Mouse (Mus musculus): ENCODE results near the gene Hnrnpl. TPM values are rescaled to one million over a fixed set of nuclear protein-coding genes. Genes with fewer than 3 reads are reported as not detected.
A peak's percentile ranks its signal among the peaks of the same experiment; 100 is the strongest.

The Hnrnpl gene
- polyA plus RNA-seq, 1 experiment from 2014 or later = 301 TPM

DNA sequence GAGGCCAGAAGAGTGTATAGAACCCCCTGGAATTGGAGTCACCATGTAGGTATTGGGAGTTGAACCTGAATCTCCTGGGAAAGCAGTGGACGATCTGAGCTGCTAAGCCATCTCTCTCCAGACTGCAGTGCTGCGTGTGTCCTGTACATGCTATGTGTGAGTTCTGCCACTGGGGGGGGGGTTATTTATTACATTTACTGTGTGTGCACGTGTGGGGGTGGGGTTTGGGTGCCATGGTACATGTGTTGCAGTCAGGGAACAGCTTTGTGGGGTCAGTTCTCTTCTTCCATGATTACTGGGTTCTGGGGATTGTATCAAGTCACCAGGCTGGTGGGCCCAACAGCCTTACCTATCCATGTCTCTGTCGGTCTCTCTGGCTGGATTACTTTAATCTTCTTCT, 1.5 kb upstream of the Hnrnpl start:
- no peak for ATAC-seq (ENCODE audit: insufficient number of reproducible peaks, insufficient read depth, low FRiP score, low TSS enrichment, low read depth)
- Histone ChIP-seq H3K27me3 (no peaks in the 10 kb centered on the region), H3K27ac (no peak overlapping the region), H3K9me3 (no peaks in the 10 kb centered on the region), H3K4me2 (no peak overlapping the region), H3K4me1 (peaks cover 34% of the 10 kb centered on the region), H3K36me3 (no peaks in the 10 kb centered on the region), H3K4me3 (no peak overlapping the region), H3K9ac (no peak overlapping the region)
- 81% methylated on average over 4 of the region's 4 CpGs for WGBS

DNA sequence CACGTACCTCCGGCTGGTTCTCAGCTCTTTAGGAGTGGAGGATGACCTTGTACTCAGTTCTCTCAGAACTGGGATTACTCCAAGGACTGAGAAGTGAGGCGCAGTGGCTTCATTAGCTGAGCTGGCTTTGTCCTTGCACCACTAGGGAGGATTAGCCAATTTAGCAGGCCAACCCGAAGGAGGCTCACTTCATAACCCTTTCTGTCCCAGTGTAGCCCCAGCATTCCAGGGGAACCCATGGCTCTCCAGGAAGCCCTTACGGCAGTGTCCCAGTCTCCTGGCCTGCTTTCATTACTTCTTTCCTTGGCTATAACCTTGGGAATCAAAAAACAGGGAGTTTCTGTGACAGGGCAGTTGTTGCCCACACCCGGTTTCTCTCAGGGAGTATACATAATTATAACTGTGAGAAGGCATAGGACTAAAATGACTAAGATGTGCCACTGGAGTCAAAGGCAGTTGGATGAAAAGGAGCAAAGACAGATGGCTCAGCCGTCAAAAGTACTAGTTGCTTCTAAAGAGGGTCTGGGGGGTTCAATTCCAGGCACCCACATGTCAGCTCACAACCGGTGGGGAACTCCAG, 610 bp upstream of the Hnrnpl start:
- WGBS = 39% methylated on average over 7 of the region's 8 CpGs
- no peak for ATAC-seq (ENCODE audit: insufficient number of reproducible peaks, insufficient read depth, low FRiP score, low TSS enrichment, low read depth)
- Histone ChIP-seq H3K4me3 (peak overlapping the region; percentile 71), H3K9me3 (no peaks in the 10 kb centered on the region), H3K27ac (peak overlapping the region; percentile 100), H3K27me3 (no peaks in the 10 kb centered on the region), H3K36me3 (peaks cover 8% of the 10 kb centered on the region), H3K4me1 (peaks cover 34% of the 10 kb centered on the region), H3K9ac (peak overlapping the region; percentile 95), H3K4me2 (peak overlapping the region; percentile 94)

DNA sequence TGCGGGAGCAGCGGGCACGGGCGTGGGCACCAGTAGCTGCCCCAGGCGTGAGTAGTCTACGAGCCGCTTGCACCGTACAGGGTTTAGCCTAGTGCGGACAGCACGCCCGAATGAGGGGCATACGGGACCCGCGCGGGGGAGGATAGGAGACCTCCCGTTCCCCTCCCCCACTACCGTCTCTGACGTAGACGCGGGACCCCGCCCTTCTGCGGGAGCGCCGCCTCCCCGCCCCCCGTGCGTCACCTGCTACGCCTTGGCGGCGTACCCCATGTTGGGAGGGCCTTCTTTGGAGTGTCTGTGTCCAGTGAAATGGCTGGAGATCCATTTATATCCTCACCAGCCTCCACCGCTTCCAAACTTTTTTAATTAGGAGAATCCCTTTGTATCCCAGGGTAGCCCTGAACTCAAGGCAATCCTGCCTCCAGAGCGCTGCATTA, 634 bp downstream of the Hnrnpl start:
- under 1% methylated on average over 31 of the region's 32 CpGs for WGBS
- peaks cover 34% of the 10 kb centered on the region for H3K4me1 ChIP-seq
- ATAC-seq (ENCODE audit: insufficient number of reproducible peaks, insufficient read depth, low FRiP score, low TSS enrichment, low read depth) = peak; percentile 67
- H3K9me3 ChIP-seq = no peaks in the 10 kb centered on the region
- H3K4me3 ChIP-seq = peak overlapping the region; percentile 71
- peak overlapping the region; percentile 95 for H3K9ac ChIP-seq
- H3K4me2 ChIP-seq = peak overlapping the region; percentile 94
- peak overlapping the region; percentile 100 for H3K27ac ChIP-seq
- peaks cover 21% of the 10 kb centered on the region for H3K36me3 ChIP-seq
- H3K27me3 ChIP-seq = no peaks in the 10 kb centered on the region

DNA sequence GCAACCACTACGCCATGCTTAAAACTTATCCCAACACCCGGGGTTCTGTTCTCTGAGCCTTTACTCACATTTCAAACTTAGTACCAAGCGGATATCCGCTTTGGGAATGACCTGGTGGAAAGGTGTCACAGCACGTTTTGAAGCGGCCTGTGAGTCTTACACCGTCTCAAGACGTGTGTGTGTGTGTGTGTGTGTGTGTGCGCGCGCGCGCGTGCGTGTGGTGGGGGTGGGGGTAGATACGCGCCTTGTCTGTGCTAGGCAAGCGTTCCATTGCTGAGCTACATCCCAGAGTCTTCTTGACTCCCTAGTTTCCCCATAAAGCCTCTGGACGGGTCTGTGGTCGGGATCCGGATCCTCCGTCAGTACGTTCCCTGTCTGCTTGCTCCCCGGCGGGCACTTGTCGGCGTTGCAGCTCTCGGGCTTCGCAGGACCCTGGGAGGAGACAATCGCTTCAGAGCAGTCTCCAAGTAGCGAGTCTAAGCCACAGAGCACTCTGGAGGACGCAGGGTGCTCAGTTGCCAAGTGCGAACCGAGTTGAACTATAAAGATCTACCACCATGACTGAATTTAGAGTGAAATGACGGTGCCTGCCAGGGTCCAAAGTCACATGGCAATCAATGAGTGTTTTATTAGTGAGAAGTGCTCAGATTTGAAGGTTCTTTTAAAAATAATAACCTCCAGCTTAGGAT, 1.2 kb downstream of the Hnrnpl start:
- no peak for ATAC-seq (ENCODE audit: insufficient number of reproducible peaks, insufficient read depth, low FRiP score, low TSS enrichment, low read depth)
- peak overlapping the region; percentile 100 for H3K27ac ChIP-seq
- 0% methylated on average over 35 of the region's 35 CpGs for WGBS
- peaks cover 36% of the 10 kb centered on the region for H3K4me1 ChIP-seq
- no peaks in the 10 kb centered on the region for H3K9me3 ChIP-seq
- peak overlapping the region; percentile 71 for H3K4me3 ChIP-seq
- H3K4me2 ChIP-seq = peak overlapping the region; percentile 94
- no peaks in the 10 kb centered on the region for H3K27me3 ChIP-seq
- peak overlapping the region; percentile 95 for H3K9ac ChIP-seq
- peaks cover 26% of the 10 kb centered on the region for H3K36me3 ChIP-seq

DNA sequence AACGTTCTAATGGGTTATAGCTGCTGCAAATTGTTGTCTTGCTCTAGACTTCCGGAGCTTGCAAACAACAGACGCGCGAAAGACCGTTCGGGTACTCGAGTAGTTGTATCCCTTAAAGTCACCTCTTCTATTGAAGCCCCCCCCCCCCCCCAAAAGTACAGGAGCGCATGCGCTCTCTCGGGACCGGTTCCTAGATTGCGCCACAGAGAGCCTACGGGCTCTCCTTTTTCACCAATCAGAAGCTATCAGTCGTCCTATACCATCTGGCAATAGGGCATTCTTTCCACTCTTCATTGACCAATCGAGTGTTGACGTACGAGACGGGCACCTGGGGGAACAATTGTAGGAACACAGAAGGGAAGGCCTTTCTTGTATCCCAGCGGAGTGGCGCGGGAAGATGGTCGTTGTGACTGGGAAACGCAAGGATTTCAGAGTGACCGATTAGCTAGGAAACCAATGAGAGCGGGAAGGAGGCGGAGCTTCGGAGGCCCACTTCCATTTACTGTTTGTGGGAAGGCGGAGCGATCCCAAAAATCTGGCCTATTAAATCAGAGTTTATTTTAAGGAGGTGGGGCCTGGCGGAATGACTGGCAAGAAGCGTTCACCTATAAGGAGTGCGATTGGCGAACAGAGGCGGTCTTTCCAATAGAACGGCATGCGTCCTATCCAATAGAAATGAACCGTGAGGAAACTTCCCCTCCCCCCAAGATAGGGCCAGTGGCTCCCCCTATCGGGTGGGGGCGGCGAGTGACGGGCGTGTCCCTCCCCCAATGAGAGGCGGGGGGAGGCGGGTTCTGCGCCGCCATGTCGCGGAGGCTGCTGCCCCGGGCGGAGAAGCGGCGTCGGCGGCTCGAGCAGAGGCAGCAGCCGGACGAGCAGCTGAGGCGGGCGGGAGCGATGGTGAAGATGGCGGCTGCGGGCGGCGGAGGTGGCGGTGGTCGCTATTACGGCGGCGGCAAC, 2.0 kb downstream of the Hnrnpl start:
- WGBS = under 1% methylated on average over 70 of the region's 70 CpGs
- H3K27ac ChIP-seq = peak overlapping the region; percentile 100
- H3K27me3 ChIP-seq = no peaks in the 10 kb centered on the region
- H3K9ac ChIP-seq = peak overlapping the region; percentile 95
- peak overlapping the region; percentile 71 for H3K4me3 ChIP-seq
- H3K4me1 ChIP-seq = peaks cover 43% of the 10 kb centered on the region
- H3K36me3 ChIP-seq = peaks cover 35% of the 10 kb centered on the region
- H3K4me2 ChIP-seq = peak overlapping the region; percentile 94
- peak; percentile 91 for ATAC-seq (ENCODE audit: insufficient number of reproducible peaks, insufficient read depth, low FRiP score, low TSS enrichment, low read depth)
- no peaks in the 10 kb centered on the region for H3K9me3 ChIP-seq

DNA sequence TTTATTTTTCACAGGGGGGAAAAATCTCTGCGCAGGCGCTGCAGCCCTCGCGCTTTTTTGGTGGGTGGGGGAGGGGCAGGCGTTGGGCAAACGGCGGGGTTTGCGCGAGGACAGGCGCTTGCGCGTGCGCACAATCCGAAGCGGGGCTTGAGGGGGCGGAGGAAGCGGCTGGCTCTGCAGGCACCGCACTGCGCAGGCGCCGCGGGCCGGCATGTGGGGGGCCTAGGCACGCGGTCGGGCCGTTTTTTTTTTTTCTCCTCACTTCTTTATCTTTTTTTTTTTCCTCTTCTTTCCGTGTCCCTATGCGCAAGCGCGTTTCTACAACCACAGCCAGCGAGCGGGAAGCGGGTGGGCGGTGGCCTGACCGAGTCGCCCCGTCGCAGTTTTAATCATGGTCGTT, 2.9 kb downstream of the Hnrnpl start:
- Histone ChIP-seq H3K36me3 (peaks cover 43% of the 10 kb centered on the region), H3K4me3 (peak overlapping the region; percentile 71), H3K9me3 (no peaks in the 10 kb centered on the region), H3K4me2 (peak overlapping the region; percentile 85), H3K27ac (peak overlapping the region; percentile 100), H3K9ac (peak overlapping the region; percentile 94), H3K4me1 (peaks cover 52% of the 10 kb centered on the region), H3K27me3 (no peaks in the 10 kb centered on the region)
- ATAC-seq (ENCODE audit: insufficient number of reproducible peaks, insufficient read depth, low FRiP score, low TSS enrichment, low read depth) = peak; percentile 44; the same call in 1 of the 2 replicates
- WGBS = 0% methylated on average over 40 of the region's 40 CpGs

DNA sequence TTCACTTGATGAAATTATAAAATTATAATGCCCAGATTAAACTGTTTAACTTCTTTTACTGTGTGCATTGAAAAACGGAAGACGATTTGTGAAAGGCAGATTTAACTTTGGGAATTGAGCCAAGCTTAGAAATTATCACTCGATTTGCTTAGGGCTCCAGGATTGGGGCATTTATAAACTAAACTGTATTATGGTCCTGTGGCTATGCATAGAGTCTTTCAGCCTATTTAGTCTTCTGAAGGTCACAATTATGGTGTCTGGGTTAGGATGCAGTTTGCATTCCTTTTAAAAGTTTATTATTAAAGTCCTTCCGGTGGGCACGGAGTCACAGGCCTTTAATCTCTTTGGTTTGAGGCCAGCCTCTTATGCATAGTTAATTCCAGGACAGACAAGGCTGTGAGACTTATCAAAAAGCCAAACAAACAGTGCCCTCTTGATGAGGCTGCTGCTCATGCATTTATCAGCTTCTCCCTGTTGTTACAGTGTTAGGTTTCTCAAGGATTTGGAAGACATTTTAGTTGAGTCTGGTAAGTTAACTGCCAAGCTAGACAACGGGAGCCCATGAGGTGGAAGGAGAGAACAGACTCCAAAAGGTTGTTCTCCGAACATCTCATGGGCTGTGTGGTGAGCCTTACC, 3.4 kb downstream of the Hnrnpl start:
- Histone ChIP-seq H3K27ac (peak overlapping the region; percentile 100; the same call in 1 of the 2 replicates), H3K27me3 (no peaks in the 10 kb centered on the region), H3K4me1 (peaks cover 55% of the 10 kb centered on the region), H3K9me3 (no peaks in the 10 kb centered on the region), H3K9ac (peak overlapping the region; percentile 94), H3K4me3 (peak overlapping the region; percentile 71), H3K36me3 (peaks cover 48% of the 10 kb centered on the region), H3K4me2 (peak overlapping the region; percentile 85)
- WGBS = 7% methylated on average over 7 of the region's 7 CpGs
- ATAC-seq (ENCODE audit: insufficient number of reproducible peaks, insufficient read depth, low FRiP score, low TSS enrichment, low read depth) = no peak

DNA sequence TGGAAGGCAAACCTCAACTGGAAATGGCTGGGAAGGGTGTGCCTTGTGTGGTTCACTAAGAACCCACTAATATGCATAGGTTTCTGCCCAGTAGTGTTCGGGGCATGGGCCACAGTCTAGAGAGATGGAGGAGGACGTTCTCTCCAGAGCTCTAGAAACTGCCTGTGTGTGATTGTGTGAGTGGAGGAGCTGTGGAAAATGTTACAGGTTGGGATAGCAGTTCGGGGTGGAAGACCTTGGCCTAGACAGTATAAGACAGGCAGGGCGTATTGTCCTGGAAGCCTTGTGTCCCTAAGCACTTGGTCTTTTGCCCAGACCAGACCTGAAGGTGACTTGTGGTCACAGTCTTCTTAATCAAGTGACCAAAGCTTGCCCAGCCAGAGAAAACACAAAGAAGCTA, 4.1 kb downstream of the Hnrnpl start:
- Histone ChIP-seq H3K27me3 (no peaks in the 10 kb centered on the region), H3K4me2 (peak overlapping the region; percentile 85), H3K4me3 (peak overlapping the region; percentile 71), H3K9me3 (no peaks in the 10 kb centered on the region), H3K27ac (0 out of 2 replicates have a peak overlapping the region, but pooled peaks have one; percentile 100), H3K4me1 (peaks cover 60% of the 10 kb centered on the region), H3K9ac (peak overlapping the region; percentile 94), H3K36me3 (peaks cover 55% of the 10 kb centered on the region)
- no peak for ATAC-seq (ENCODE audit: insufficient number of reproducible peaks, insufficient read depth, low FRiP score, low TSS enrichment, low read depth)
- WGBS = 63% methylated on average over 4 of the region's 4 CpGs

DNA sequence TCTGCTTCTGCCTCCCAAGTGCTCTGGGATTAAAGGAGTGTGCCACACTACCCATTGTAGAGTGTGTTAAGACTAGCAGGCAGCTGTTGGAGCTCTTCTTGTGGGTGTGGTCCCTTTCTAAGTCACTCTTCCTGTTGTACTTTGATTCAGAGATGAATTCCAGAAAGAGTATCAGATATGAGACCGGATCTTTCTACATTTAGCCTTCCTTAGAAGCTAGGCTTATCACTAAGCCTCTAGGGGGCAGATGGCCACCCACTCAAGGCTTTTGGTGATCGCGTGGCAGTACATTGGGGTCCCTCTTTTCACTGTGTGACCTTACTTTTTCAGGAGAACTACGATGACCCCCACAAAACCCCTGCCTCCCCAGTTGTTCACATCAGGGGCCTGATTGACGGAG, 4.6 kb downstream of the Hnrnpl start:
- Histone ChIP-seq H3K9ac (peak overlapping the region; percentile 94), H3K27ac (no peak overlapping the region), H3K36me3 (peaks cover 60% of the 10 kb centered on the region), H3K4me3 (peak overlapping the region; percentile 71), H3K4me1 (peaks cover 60% of the 10 kb centered on the region), H3K27me3 (no peaks in the 10 kb centered on the region), H3K9me3 (no peaks in the 10 kb centered on the region), H3K4me2 (peak overlapping the region; percentile 85)
- 82% methylated on average over 5 of the region's 5 CpGs for WGBS
- no peak for ATAC-seq (ENCODE audit: insufficient number of reproducible peaks, insufficient read depth, low FRiP score, low TSS enrichment, low read depth)

DNA sequence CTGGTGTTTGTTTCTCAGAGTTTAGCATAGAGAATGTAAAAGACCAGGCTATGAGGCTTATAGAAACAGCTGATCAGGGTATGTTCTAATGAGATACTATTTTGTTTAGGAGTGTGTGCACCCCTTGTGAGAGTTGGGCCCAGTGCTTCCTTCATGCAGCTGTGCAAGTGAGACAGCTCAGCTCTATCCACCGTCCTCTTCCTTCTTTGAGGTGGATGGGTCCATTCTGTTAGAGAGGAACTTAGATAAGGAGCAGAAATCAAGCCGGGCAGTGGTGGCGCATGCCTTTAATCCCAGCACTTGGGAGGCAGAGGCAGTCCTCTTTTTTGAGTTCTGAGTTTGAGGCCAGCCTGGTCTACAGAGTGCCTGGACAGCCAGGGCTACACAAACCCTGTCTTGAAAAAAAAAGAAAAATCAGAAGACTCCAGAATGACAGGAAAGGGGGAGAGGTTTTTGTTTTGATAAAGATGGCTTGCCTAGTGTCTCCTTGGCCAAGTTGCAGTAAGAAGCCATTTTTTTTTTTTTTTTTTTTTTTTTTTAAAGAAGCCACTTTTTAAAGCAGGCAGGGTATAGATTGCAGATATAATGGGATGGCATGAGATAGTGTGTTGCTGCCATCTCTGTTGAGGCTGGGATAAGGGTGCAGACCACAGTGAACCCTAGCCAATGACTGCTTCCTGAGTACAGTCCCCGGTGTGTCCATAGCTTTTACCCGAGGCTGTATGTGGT, 6.1 kb downstream of the Hnrnpl start:
- no peak overlapping the region; the same call in 1 of the 2 replicates for H3K27ac ChIP-seq
- no peaks in the 10 kb centered on the region for H3K9me3 ChIP-seq
- WGBS = 87% methylated on average over 5 of the region's 5 CpGs
- H3K27me3 ChIP-seq = no peaks in the 10 kb centered on the region
- H3K4me1 ChIP-seq = peaks cover 61% of the 10 kb centered on the region
- no peak overlapping the region for H3K4me2 ChIP-seq
- no peak overlapping the region for H3K4me3 ChIP-seq
- peaks cover 74% of the 10 kb centered on the region for H3K36me3 ChIP-seq
- H3K9ac ChIP-seq = peak overlapping the region; percentile 28; the same call in 1 of the 2 replicates
- no peak for ATAC-seq (ENCODE audit: insufficient number of reproducible peaks, insufficient read depth, low FRiP score, low TSS enrichment, low read depth)

All from embryonic facial prominence, embryonic 13.5 days (tissue).